Mouse (Mus musculus) hindbrain, embryonic 12.5 days (tissue): ENCODE results near the gene Mlst8. TPM values are rescaled to one million over a fixed set of nuclear protein-coding genes. Genes with fewer than 3 reads are reported as not detected.

Experiments
- ATAC-seq: fragments of 200-750 bp; cut with Nextera tagmentation; 2 replicates; pipeline ENCODE4 v1.8.0; 2017; ENCODE audit warnings: moderate TSS enrichment; ENCODE audit not compliant: low FRiP score
- H3K27ac ChIP-seq: fragments of 300-500 bp; sonication (generic); 2 replicates; pipeline ENCODE4 v1.5.1; 2016; ENCODE audit warnings: mild to moderate bottlenecking
- H3K27me3 ChIP-seq: fragments of 300-500 bp; sonication (generic); 2 replicates; pipeline ENCODE4 v1.6.1; 2016; ENCODE audit warnings: mild to moderate bottlenecking
- H3K36me3 ChIP-seq: fragments of 300-500 bp; sonication (generic); 2 replicates; pipeline ENCODE4 v1.6.1; 2016; ENCODE audit warnings: mild to moderate bottlenecking
- H3K4me1 ChIP-seq: fragments of 300-500 bp; sonication (generic); 2 replicates; pipeline ENCODE4 v1.6.1; 2016
- H3K4me2 ChIP-seq: fragments of 300-500 bp; sonication (generic); replicated peaks from 2 replicates; pipeline ENCODE4 v1.6.1; 2016; ENCODE audit warnings: mild to moderate bottlenecking
- H3K4me3 ChIP-seq: fragments of 300-500 bp; sonication (generic); 2 replicates; pipeline ENCODE4 v1.5.1; 2016; ENCODE audit warnings: mild to moderate bottlenecking
- H3K9ac ChIP-seq: fragments of 300-500 bp; sonication (generic); 2 replicates; pipeline ENCODE4 v1.6.1; 2016; ENCODE audit warnings: mild to moderate bottlenecking, moderate library complexity
- H3K9me3 ChIP-seq: fragments of 300-500 bp; sonication (generic); replicated peaks from 2 replicates; pipeline ENCODE4 v1.6.1; 2016; ENCODE audit warnings: mild to moderate bottlenecking
- WGBS: fragments of 180-500 bp; shearing (Covaris S2); methylation state at CpG from one replicate; pipeline ENCODE4 v1.1.7; 2016; 5-methylcytosine and 5-hydroxymethylcytosine counted together
- polyA plus RNA-seq: library from polyadenylated mRNA; unstranded; fragments of >200 nt; fragmentation: Nextera tagmentation; extraction: Ambion mirVana; gene quantifications from 2 replicates; pipeline ENCODE4 v1.2.1, GENCODE M21; 2016

Mlst8 gene
- polyA plus RNA-seq, 1 experiment from 2014 or later, result 36.9 TPM

DNA sequence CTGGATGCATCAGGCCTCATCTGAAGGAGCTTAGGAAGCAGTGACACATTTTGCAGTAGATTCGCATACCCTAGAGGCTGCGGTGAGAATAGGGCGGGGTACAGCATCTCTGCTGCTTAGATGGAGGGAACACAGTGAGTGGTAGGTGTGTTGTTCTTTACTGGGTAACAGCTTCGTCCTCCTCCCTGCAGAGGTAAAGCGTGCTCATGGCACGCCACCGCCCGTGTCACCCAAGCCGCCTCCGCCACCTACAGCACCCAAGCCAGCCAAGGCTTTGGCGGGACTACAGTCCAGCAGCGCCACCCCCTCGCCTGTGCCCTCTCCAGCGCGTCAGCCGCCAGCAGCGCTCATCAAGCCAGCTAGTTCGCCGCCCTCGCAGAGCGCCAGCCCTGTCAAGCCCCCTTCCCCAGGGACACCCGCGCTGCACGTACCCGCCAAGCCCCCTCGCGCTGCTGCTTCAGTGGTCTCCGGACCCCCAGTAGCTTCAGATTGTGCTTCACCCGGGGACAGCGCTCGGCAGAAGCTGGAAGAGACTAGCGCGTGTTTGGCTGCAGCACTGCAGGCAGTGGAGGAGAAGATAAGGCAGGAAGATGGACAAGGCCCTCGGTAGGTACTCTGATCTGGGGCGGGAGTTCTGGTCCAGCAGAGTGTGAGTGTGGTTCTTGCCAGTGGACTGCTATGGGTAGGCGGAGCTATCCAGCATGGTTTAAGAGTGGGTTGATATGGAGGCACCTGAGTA is 27.6 kb upstream of the Mlst8 start:
- H3K9me3 ChIP-seq, result no peaks in the 10 kb centered on the region
- peaks cover 82% of the 10 kb centered on the region for H3K36me3 ChIP-seq
- peaks cover 12% of the 10 kb centered on the region for H3K4me1 ChIP-seq
- WGBS, result 26% methylated on average over 32 of the region's 36 CpGs
- no peak overlapping the region for H3K4me3 ChIP-seq
- H3K27me3 ChIP-seq, result 0 out of 2 replicates have a peak, but pooled peaks cover 4% of the 10 kb centered on the region
- 0 out of 2 replicates have a peak overlapping the region, but pooled peaks have one; percentile 25 for H3K9ac ChIP-seq
- peak; percentile 23; the same call in 1 of the 2 replicates for ATAC-seq
- H3K4me2 ChIP-seq, result peak overlapping the region; percentile 17
- no peak overlapping the region for H3K27ac ChIP-seq

GRCm38 (mm10) chr17:24505286-24505955 is 26.5 kb upstream of the Mlst8 start:
- H3K27me3 ChIP-seq, result 0 out of 2 replicates have a peak, but pooled peaks cover 4% of the 10 kb centered on the region
- H3K4me2 ChIP-seq, result no peak overlapping the region
- WGBS, result 88% methylated on average over 30 of the region's 30 CpGs
- ATAC-seq, result no peak
- peaks cover 82% of the 10 kb centered on the region for H3K36me3 ChIP-seq
- no peak overlapping the region for H3K4me3 ChIP-seq
- no peaks in the 10 kb centered on the region for H3K9me3 ChIP-seq
- H3K9ac ChIP-seq, result no peak overlapping the region
- no peak overlapping the region for H3K27ac ChIP-seq
- peaks cover 12% of the 10 kb centered on the region for H3K4me1 ChIP-seq

DNA sequence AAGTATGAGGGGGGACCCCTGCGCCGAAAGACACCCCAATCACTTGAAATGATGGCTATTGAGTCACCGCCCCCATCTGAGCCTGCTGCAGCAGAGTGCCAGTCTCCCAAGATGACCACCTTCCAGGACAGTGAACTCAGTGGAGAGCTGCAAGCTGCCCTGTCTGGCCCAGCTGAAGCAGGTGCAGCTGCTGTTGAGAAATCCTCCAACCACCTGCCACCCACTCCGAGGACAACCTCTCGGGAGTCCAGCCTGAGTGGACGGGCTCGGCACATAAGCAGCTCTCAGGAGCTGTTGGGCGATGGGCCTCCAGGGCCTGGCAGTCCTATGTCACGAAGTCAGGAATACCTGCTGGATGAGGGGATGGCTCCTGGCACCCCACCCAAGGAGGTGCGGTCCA is 25.2 kb upstream of the Mlst8 start:
- H3K9ac ChIP-seq, result no peak overlapping the region
- H3K27ac ChIP-seq, result no peak overlapping the region
- no peak for ATAC-seq
- H3K9me3 ChIP-seq, result no peaks in the 10 kb centered on the region
- H3K4me1 ChIP-seq, result peaks cover 12% of the 10 kb centered on the region
- no peak overlapping the region for H3K4me3 ChIP-seq
- H3K27me3 ChIP-seq, result 0 out of 2 replicates have a peak, but pooled peaks cover 4% of the 10 kb centered on the region
- no peak overlapping the region for H3K4me2 ChIP-seq
- peaks cover 80% of the 10 kb centered on the region for H3K36me3 ChIP-seq
- WGBS, result 95% methylated on average over 10 of the region's 10 CpGs

GRCm38 (mm10) chr17:24502208-24502607 is 23.3 kb upstream of the Mlst8 start:
- H3K4me2 ChIP-seq, result no peak overlapping the region
- no peaks in the 10 kb centered on the region for H3K9me3 ChIP-seq
- H3K4me3 ChIP-seq, result no peak overlapping the region
- no peak for ATAC-seq
- peaks cover 11% of the 10 kb centered on the region for H3K4me1 ChIP-seq
- no peak overlapping the region for H3K9ac ChIP-seq
- H3K36me3 ChIP-seq, result peaks cover 81% of the 10 kb centered on the region
- no peak overlapping the region for H3K27ac ChIP-seq
- 45% methylated on average over 11 of the region's 11 CpGs for WGBS
- 0 out of 2 replicates have a peak, but pooled peaks cover 2% of the 10 kb centered on the region for H3K27me3 ChIP-seq

- Histone ChIP-seq H3K9me3 (no peaks in the 10 kb centered on the region), H3K27me3 (no peaks in the 10 kb centered on the region), H3K4me2 (no peak overlapping the region), H3K4me3 (no peak overlapping the region), H3K36me3 (peaks cover 48% of the 10 kb centered on the region), H3K27ac (no peak overlapping the region), H3K9ac (no peak overlapping the region), H3K4me1 (no peaks in the 10 kb centered on the region)
- WGBS, result 94% methylated on average over 1 of the region's 1 CpGs
- no peak for ATAC-seq
Measured at GRCm38 (mm10) chr17:24496026-24496425, 17.1 kb upstream of the Mlst8 start.

DNA sequence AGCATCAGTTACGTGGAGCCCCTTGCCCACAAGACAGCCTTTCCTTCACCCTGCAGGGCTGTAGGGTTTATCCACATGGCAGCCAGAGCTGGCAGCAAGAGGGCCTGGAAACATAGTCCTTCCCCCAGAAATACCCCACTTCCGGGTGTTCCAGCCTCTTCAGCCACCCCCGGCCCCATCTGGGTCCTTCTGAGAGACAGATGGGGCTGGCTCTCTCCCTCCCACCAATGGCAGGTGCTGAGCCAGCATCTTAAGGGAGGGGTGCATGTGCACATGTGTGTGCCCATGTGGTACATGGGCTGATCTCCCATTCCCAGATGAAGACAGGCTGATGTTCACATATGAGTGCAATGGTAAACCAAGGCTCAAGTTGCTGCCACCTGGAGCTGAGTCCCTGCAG is 16.6 kb upstream of the Mlst8 start:
- no peak for ATAC-seq
- no peaks in the 10 kb centered on the region for H3K9me3 ChIP-seq
- WGBS, result 86% methylated on average over 3 of the region's 3 CpGs
- H3K27me3 ChIP-seq, result no peaks in the 10 kb centered on the region
- H3K36me3 ChIP-seq, result peaks cover 42% of the 10 kb centered on the region
- H3K9ac ChIP-seq, result no peak overlapping the region
- no peak overlapping the region for H3K4me2 ChIP-seq
- no peak overlapping the region for H3K27ac ChIP-seq
- H3K4me3 ChIP-seq, result no peak overlapping the region
- H3K4me1 ChIP-seq, result peaks cover 4% of the 10 kb centered on the region

GRCm38 (mm10) chr17:24494627-24495335 is 15.9 kb upstream of the Mlst8 start:
- no peak overlapping the region for H3K4me3 ChIP-seq
- H3K9ac ChIP-seq, result no peak overlapping the region; the same call in 1 of the 2 replicates
- H3K36me3 ChIP-seq, result peaks cover 38% of the 10 kb centered on the region
- peaks cover 11% of the 10 kb centered on the region for H3K4me1 ChIP-seq
- WGBS, result 34% methylated on average over 2 of the region's 2 CpGs
- no peaks in the 10 kb centered on the region for H3K9me3 ChIP-seq
- H3K27ac ChIP-seq, result no peak overlapping the region
- no peak overlapping the region for H3K4me2 ChIP-seq
- H3K27me3 ChIP-seq, result no peaks in the 10 kb centered on the region; the same call in 1 of the 2 replicates
- ATAC-seq, result no peak

DNA sequence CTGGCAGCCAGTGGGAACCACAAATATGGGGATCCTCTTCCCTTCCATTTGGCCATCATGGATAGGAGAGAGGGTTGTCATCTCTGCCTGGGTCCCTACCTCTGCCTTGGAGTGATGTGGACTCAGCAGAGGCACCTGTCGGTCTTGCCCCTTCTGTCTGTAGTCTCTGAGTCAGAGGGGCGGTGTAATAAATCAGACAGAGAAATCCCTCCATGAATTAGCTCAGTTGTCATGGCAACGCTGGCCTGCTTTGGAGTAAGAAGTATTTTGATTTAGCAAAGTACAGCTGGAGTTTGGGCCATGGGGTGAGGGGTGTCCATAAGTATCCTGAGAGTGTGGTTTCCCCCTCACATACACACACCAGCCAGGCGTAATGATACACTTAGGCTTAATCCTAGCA is 11.5 kb upstream of the Mlst8 start:
- Histone ChIP-seq H3K4me3 (peak overlapping the region; percentile 86; the same call in 1 of the 2 replicates), H3K36me3 (no peaks in the 10 kb centered on the region), H3K4me1 (peaks cover 28% of the 10 kb centered on the region), H3K27me3 (no peaks in the 10 kb centered on the region; the same call in 1 of the 2 replicates), H3K9ac (no peak overlapping the region), H3K4me2 (peak overlapping the region; percentile 81; the same call in 1 of the 2 replicates), H3K27ac (peak overlapping the region; percentile 96; the same call in 1 of the 2 replicates), H3K9me3 (no peaks in the 10 kb centered on the region)
- no peak for ATAC-seq
- WGBS, result 67% methylated on average over 4 of the region's 4 CpGs

DNA sequence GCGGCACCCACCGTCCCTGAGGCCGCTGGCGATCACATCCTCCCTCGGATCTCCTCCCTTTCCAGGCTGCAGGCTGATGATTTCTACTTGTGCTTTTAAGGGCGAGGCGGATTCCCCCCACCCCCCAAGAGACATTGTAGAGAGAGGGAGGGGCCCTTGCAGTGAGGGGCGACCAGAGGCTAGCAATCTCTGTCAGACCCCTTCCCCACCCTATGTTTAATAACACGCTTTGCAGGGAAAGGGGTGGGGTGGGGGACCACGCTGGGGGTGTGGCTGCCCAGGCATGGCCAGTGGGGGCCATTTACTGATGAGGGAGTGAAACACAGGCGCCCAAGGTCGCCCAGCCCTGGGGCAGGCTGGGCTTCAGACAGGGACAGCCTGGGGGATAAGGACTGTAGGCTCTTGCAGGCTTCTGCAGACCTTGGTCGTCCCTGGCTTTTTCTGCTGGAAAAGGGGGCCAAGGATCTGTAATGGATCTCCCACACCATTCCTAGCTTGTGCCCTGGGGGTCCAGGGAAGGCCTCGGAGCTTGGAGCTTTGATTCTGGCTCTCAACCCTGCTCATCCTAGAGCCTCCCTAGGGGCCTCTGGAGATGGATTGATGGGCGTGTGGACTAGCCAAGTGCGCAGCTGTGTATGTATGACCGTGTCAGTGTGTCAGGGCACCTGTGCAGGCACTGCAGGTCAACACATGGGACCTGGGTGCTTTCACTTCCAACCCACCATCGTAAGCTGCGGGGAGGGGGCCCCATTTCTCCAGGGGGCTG is 10.6 kb upstream of the Mlst8 start:
- Histone ChIP-seq H3K4me2 (peak overlapping the region; percentile 81), H3K36me3 (no peaks in the 10 kb centered on the region), H3K4me1 (peaks cover 31% of the 10 kb centered on the region), H3K9me3 (no peaks in the 10 kb centered on the region), H3K27ac (peak overlapping the region; percentile 96), H3K4me3 (peak overlapping the region; percentile 86), H3K9ac (peak overlapping the region; percentile 91), H3K27me3 (peaks cover 2% of the 10 kb centered on the region; the same call in 1 of the 2 replicates)
- 16% methylated on average over 19 of the region's 19 CpGs for WGBS
- ATAC-seq, result peak; percentile 53

- peaks cover 2% of the 10 kb centered on the region; the same call in 1 of the 2 replicates for H3K27me3 ChIP-seq
- peak overlapping the region; percentile 86 for H3K4me3 ChIP-seq
- no peaks in the 10 kb centered on the region for H3K9me3 ChIP-seq
- under 1% methylated on average over 57 of the region's 81 CpGs for WGBS
- peak overlapping the region; percentile 81 for H3K4me2 ChIP-seq
- peak; percentile 80 for ATAC-seq
- H3K4me1 ChIP-seq, result peaks cover 31% of the 10 kb centered on the region
- peak overlapping the region; percentile 91 for H3K9ac ChIP-seq
- H3K36me3 ChIP-seq, result no peaks in the 10 kb centered on the region
- peak overlapping the region; percentile 96 for H3K27ac ChIP-seq
Measured at GRCm38 (mm10) chr17:24488662-24489264, 9.9 kb upstream of the Mlst8 start.

- Histone ChIP-seq H3K36me3 (no peaks in the 10 kb centered on the region), H3K4me2 (peak within 1 kb of the TSS; percentile 81), H3K9me3 (no peaks in the 10 kb centered on the region), H3K27me3 (peaks cover 2% of the 10 kb centered on the region; the same call in 1 of the 2 replicates), H3K9ac (peak within 1 kb of the TSS; percentile 91), H3K27ac (peak within 1 kb of the TSS; percentile 96), H3K4me3 (peak within 1 kb of the TSS; percentile 86), H3K4me1 (peaks cover 31% of the 10 kb centered on the region)
- 0% methylated on average over 41 of the region's 45 CpGs for WGBS
- ATAC-seq, result peak; percentile 62
Measured at GRCm38 (mm10) chr17:24488186-24488661, 9.3 kb upstream of the Mlst8 start, which contains the start of gene Caskin1. TSS of gene Caskin1 (plus strand) at chr17:24488601.
